Mouse (Mus musculus) midbrain, embryonic 12.5 days (tissue): ENCODE measurements around the gene Tmem88b. TPM values are rescaled to one million over a fixed set of nuclear protein-coding genes. Genes with fewer than 3 reads are reported as not detected.
"Not testable (repeated sequence)": the region's sequence is repeated elsewhere in the genome, so short reads cannot be mapped to it uniquely, and the experiment has no call there.

Source experiments
- ATAC-seq: fragments of 200-750 bp; cut with Nextera tagmentation; 2 replicates; pipeline ENCODE4 v1.8.0; 2017; ENCODE audit warnings: low read depth, moderate TSS enrichment, moderate library complexity; ENCODE audit not compliant: low FRiP score
- H3K27ac ChIP-seq: fragments of 300-500 bp; sonication (generic); replicated peaks from 2 replicates; pipeline ENCODE4 v1.5.1; 2016; ENCODE audit warnings: mild to moderate bottlenecking
- H3K27me3 ChIP-seq: fragments of 300-500 bp; sonication (generic); 2 replicates; pipeline ENCODE4 v1.6.1; 2016; ENCODE audit warnings: mild to moderate bottlenecking
- H3K36me3 ChIP-seq: fragments of 300-500 bp; sonication (generic); 2 replicates; pipeline ENCODE4 v1.6.1; 2016
- H3K4me1 ChIP-seq: fragments of 300-500 bp; sonication (generic); 2 replicates; pipeline ENCODE4 v1.6.1; 2016
- H3K4me2 ChIP-seq: fragments of 300-500 bp; sonication (generic); replicated peaks from 2 replicates; pipeline ENCODE4 v1.6.1; 2016; ENCODE audit warnings: mild to moderate bottlenecking, moderate library complexity
- H3K4me3 ChIP-seq: fragments of 300-500 bp; sonication (generic); 2 replicates; pipeline ENCODE4 v1.5.1; 2016; ENCODE audit warnings: mild to moderate bottlenecking
- H3K9ac ChIP-seq: fragments of 300-500 bp; sonication (generic); replicated peaks from 2 replicates; pipeline ENCODE4 v1.6.1; 2016; ENCODE audit warnings: mild to moderate bottlenecking, moderate library complexity
- H3K9me3 ChIP-seq: fragments of 300-500 bp; sonication (generic); 2 replicates; pipeline ENCODE4 v1.6.1; 2016; ENCODE audit warnings: mild to moderate bottlenecking
- WGBS: fragments of 180-500 bp; shearing (Covaris S2); methylation state at CpG from one replicate; pipeline ENCODE4 v1.1.7; 2016; 5-methylcytosine and 5-hydroxymethylcytosine counted together
- polyA plus RNA-seq: library from polyadenylated mRNA; unstranded; fragments of >200 nt; fragmentation: Nextera tagmentation; extraction: Ambion mirVana; gene quantifications from 2 replicates; pipeline ENCODE4 v1.2.1, GENCODE M21; 2016

Tmem88b gene
- polyA plus RNA-seq, 1 experiment from 2014 or later: 0.63 TPM

DNA sequence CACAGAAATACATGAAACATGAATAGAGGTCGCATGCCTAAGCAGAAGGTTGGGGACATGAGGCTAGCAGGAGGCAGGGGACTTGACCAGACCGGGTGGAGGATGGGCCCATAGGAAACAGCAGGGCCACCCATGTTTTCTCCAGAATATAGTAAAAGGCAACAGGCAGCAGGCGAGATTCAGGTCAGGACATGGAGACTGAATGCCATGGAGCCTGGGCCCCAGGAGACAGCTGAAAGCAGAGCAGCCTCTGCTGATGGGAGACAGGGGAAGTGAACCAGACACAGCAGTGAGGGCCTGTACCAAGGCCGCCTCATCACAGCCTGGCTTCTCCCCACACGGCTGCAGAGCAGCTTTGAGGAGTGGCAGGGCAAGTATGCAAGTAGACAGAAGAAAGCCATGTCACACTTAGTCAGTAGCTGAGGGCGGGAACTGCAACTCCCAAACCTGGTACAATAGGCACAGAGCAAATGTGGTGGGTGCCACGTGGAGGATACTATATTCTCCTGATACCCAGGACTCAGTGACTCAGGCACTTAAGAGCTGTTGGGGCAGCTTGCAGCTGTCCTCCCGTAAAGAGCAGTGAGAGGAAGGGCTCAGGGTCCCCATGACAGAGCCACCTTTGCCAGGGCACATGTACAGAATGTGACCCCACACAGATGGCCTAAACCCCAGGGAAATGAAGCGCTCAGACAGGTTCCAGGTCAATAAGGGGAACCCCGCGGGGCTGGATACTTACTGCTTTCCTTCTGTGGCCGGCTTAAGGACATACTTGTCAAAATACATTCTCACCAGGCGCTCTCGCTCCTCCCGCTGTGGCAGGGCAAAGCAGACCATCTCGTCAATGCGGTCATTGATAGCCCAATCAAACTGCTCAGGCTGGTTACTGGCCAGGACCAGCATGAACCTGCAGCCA, 38.8 kb downstream of the Tmem88b start:
- Histone ChIP-seq H3K9ac (no peak overlapping the region), H3K4me1 (no peaks in the 10 kb centered on the region), H3K27ac (no peak overlapping the region), H3K9me3 (no peaks in the 10 kb centered on the region), H3K4me3 (no peak overlapping the region), H3K4me2 (no peak overlapping the region), H3K27me3 (no peaks in the 10 kb centered on the region), H3K36me3 (peaks cover 97% of the 10 kb centered on the region)
- no peak for ATAC-seq
- 90% methylated on average over 17 of the region's 17 CpGs for WGBS

DNA sequence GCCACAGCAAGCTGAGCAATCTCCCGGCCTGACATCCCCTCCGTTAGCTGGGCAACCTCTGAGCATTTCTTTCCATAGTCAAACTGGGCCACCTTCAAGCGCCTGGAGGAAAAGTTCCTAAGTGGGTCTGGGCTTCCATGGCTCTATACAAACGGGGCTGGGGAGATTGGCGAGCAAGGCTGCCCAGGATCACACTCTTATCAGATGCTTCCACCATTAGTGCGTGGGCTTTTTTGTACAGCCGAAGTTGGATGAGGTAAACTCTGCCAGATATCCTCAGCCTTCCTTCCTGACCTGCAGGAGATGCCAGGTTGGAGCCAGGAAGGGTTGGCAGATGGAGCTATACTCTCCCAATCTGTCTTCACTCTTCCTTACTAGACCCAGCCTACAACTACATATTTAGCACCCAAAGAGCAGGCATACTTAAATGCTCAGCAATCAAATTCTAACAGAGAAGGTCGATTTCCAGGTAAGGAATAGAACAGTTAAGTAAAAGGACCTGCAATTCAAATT, 39.6 kb downstream of the Tmem88b start:
- WGBS: 93% methylated on average over 8 of the region's 8 CpGs
- H3K36me3 ChIP-seq: peaks cover 97% of the 10 kb centered on the region
- no peaks in the 10 kb centered on the region for H3K4me1 ChIP-seq
- no peak overlapping the region for H3K4me3 ChIP-seq
- no peaks in the 10 kb centered on the region for H3K9me3 ChIP-seq
- no peak overlapping the region for H3K27ac ChIP-seq
- H3K27me3 ChIP-seq: no peaks in the 10 kb centered on the region
- H3K4me2 ChIP-seq: no peak overlapping the region
- no peak overlapping the region for H3K9ac ChIP-seq
- no peak for ATAC-seq

DNA sequence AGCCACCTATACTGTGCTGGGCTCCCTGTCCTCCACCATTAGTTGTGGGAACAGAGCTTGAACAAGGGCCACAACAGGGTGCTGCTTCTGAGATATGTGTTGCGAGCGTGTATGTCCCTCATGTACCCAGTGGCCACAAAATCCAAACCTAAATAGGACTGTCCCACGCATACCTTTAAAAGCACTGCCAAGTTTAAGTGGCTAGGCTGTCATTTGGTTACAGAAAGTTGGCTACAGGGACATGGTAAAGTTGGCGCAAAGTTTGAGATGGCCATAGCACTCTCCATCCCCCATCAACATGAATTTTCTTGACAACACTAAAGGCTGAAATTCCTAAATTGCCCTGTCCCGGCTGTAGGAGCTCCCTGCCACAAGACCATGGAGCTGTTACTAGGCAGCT, 40.5 kb downstream of the Tmem88b start:
- Histone ChIP-seq H3K4me1 (no peaks in the 10 kb centered on the region), H3K4me3 (no peak overlapping the region), H3K27me3 (no peaks in the 10 kb centered on the region), H3K9me3 (no peaks in the 10 kb centered on the region), H3K4me2 (no peak overlapping the region), H3K9ac (no peak overlapping the region), H3K27ac (no peak overlapping the region), H3K36me3 (peaks cover 97% of the 10 kb centered on the region)
- 92% methylated on average over 5 of the region's 5 CpGs for WGBS
- ATAC-seq: no peak

DNA sequence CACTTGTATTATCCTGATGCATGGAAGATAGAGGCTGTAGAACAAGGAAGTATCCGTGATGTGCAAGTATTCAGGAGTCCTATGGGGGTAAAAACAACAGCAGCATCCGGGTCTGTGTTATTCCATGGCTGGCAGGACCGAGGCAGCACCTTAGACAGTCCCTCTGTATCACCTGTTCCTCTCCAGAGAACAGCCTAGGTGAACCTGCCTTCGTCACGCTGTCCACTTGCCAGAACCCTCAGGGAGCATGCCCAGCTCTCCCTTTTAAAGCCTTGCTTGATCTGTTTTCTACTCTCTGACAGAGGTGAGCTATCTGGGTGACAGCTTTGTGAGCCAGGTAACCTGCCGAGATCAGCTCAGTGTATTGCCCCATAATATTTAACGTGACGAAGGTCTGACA, 41.2 kb downstream of the Tmem88b start:
- H3K4me3 ChIP-seq: no peak overlapping the region
- no peak for ATAC-seq
- H3K36me3 ChIP-seq: peaks cover 97% of the 10 kb centered on the region
- H3K4me1 ChIP-seq: no peaks in the 10 kb centered on the region
- H3K27ac ChIP-seq: no peak overlapping the region
- H3K9me3 ChIP-seq: no peaks in the 10 kb centered on the region
- H3K9ac ChIP-seq: no peak overlapping the region
- no peak overlapping the region for H3K4me2 ChIP-seq
- no peaks in the 10 kb centered on the region for H3K27me3 ChIP-seq
- 95% methylated on average over 8 of the region's 8 CpGs for WGBS

DNA sequence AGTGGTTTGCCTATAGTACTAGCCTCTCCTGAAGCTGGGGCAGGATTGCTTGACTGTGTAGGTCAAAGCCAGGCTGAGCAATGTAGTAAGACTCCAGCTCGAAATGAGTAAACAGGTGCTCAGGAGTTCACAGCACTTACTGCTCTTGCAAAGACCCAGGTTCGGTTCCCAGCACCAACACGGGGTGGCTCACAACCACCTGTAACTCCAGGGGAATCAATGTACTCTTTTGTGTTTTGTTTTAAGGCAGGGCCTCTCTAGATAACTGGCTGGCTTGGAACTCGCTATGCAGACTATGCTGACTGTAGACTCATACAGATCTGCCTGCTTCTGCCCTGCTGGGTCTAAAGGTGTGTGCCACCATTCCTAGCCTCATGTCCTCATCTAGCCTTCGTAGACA, 43.0 kb downstream of the Tmem88b start:
- peaks cover 86% of the 10 kb centered on the region for H3K36me3 ChIP-seq
- H3K9me3 ChIP-seq: no peaks in the 10 kb centered on the region
- H3K27me3 ChIP-seq: no peaks in the 10 kb centered on the region
- no peak overlapping the region for H3K27ac ChIP-seq
- no peak overlapping the region for H3K9ac ChIP-seq
- H3K4me3 ChIP-seq: no peak overlapping the region
- WGBS: 96% methylated on average over 5 of the region's 5 CpGs
- ATAC-seq: no peak
- H3K4me1 ChIP-seq: no peaks in the 10 kb centered on the region
- H3K4me2 ChIP-seq: no peak overlapping the region

DNA sequence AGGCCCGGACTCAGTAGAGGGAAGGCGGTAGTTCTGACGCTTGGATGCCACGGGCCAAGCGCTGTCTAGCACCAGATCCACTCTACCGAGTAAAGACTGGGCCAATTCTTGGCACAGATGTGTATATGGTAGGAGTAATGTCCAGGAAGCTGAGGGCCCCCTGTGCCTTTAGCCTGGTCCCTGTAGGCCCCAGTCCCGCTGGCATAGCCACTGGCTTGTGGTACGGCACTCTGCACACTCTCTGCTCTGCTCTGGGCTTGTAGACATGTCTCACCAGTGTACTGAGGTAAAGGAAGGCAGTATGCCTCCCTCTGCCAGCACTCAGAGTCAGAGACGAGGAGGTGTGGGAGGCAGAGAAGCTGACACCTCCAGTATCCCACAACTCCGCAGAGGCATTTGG, 45.0 kb downstream of the Tmem88b start:
- WGBS: 92% methylated on average over 10 of the region's 10 CpGs
- H3K36me3 ChIP-seq: peaks cover 80% of the 10 kb centered on the region

DNA sequence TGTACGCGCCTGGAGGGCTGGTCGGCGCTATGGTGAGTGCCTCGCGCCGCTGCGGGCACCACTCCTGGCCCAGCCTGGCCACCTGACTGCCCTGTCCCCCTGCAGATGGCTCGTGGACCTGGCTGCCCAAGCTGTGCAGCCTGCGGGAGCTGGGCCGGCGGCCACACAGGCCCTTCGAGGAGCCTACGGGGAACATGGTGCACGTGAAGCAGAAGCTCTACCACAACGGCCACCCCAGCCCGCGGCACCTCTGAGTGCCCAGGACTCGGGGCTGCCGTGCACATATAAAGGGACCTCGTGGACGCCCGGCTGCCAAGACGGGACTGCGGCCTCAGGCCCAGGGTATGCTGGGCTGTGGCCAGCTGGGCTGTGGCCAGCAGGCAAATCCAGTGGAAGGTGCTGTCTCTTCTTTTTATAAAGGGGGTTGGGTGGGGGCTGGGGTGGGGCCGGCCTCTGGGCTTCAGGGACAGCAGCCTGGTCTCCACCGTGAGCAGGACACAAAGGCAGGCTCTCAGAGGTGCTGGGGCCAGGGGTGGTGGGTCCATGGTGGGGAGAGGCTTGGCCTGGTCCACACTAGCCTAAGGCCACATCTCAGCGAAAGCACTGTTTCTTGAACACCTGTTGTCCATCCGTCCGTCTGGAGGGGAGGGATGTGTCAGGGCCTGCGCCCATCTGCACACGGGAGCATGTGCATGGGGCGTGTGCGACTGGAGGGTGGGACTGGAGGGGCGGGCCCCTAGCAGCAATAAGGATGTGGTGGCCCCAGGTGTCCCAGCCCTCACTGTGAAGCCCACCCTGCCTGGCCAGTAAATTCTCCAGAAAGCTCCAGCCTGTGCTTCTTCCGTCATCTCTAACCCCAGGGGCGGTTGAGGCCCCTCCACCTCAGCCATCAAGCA, 45.7 kb downstream of the Tmem88b start:
- peak; percentile 13; the same call in 1 of the 2 replicates for ATAC-seq
- no peak overlapping the region for H3K4me3 ChIP-seq

More for the DNA sequence above, 45.0 kb downstream of the Tmem88b start:
- H3K27ac ChIP-seq, H3K9ac ChIP-seq, H3K27me3 ChIP-seq, H3K4me3 ChIP-seq, ATAC-seq, H3K4me2 ChIP-seq, H3K9me3 ChIP-seq, H3K4me1 ChIP-seq: not testable (repeated sequence)

DNA sequence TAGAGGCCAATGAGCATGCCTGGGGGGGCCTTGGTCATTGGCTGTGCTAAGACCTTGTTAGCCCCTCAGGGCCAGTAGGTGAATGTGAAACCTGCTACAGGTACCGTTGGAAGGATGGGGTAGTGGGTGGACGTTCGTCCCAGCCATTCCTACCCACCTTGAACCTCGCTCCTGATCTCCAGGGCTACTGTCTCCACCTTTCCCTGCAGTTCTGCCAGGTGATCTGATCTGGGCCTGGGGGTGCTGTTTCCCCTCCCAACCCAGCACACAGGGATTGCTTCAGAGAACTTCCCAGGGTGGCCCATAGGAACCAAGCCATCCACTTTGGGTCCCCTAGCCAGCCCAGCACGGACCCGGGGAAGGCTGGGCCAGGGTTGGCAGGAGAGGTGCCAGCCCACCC, 46.5 kb downstream of the Tmem88b start:
- peaks cover 17% of the 10 kb centered on the region for H3K4me1 ChIP-seq
- no peak for ATAC-seq
- no peak overlapping the region for H3K4me2 ChIP-seq
- H3K27ac ChIP-seq: no peak overlapping the region
- no peak overlapping the region for H3K4me3 ChIP-seq
- H3K27me3 ChIP-seq: no peaks in the 10 kb centered on the region
- peak overlapping the region; percentile 31; the same call in 1 of the 2 replicates for H3K9ac ChIP-seq
- WGBS: 87% methylated on average over 6 of the region's 6 CpGs
- peaks cover 66% of the 10 kb centered on the region for H3K36me3 ChIP-seq
- no peaks in the 10 kb centered on the region for H3K9me3 ChIP-seq

More for the DNA sequence above, 45.7 kb downstream of the Tmem88b start:
- Histone ChIP-seq H3K9ac (no peak overlapping the region), H3K27me3 (no peaks in the 10 kb centered on the region), H3K27ac (no peak overlapping the region), H3K36me3 (peaks cover 73% of the 10 kb centered on the region), H3K4me1 (peaks cover 14% of the 10 kb centered on the region), H3K9me3 (no peaks in the 10 kb centered on the region), H3K4me2 (no peak overlapping the region)
- 87% methylated on average over 37 of the region's 37 CpGs for WGBS

DNA sequence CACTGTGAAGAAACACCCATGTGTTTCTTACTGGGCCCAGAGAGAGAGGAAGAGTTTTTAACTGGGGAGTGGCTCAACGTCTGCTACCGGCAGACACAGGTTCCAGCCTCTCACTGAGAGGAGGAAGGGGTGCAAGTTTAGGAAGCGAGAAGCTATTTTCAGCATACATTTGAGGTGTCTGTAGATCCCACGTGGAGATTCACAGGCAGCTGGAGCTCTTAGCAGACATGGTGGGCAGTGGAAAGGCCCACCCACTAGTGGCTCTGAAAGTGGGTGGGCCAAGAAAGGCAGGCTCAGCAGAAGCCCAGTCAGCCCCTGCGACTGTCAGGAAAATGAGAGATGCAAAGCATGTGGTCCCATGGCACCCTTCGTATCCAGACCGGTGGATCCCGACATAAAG, 47.4 kb downstream of the Tmem88b start:
- Histone ChIP-seq H3K27ac (no peak overlapping the region), H3K36me3 (peaks cover 57% of the 10 kb centered on the region), H3K4me1 (peaks cover 24% of the 10 kb centered on the region), H3K27me3 (no peaks in the 10 kb centered on the region), H3K9ac (no peak overlapping the region), H3K4me3 (no peak overlapping the region), H3K4me2 (no peak overlapping the region), H3K9me3 (no peaks in the 10 kb centered on the region)
- ATAC-seq: no peak
- 75% methylated on average over 8 of the region's 8 CpGs for WGBS

DNA sequence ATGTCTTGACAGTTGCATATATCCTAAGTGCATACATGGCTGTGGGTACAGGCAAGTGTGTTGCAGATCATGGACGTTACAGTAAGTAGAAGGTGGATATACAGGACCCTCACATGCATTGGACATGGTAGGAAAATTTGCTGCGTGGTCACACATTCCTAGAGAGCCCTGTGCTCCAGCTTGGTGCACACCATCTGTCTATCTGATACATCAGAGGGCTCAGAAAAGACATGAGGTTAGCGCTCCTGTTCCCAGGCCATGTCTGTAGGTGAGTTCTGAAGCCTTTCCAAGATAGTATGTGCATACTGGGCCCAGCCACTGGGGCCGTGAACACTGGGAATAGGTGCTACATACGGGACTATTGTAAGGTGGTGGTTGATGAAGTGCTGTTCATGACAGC, 49.3 kb downstream of the Tmem88b start:
- Histone ChIP-seq H3K36me3 (peaks cover 50% of the 10 kb centered on the region), H3K27ac (no peak overlapping the region), H3K4me1 (peaks cover 24% of the 10 kb centered on the region), H3K27me3 (no peaks in the 10 kb centered on the region), H3K4me3 (peak overlapping the region; percentile 89), H3K9me3 (no peaks in the 10 kb centered on the region), H3K4me2 (peak overlapping the region; percentile 95), H3K9ac (no peak overlapping the region)
- ATAC-seq: no peak
- WGBS: 95% methylated on average over 5 of the region's 5 CpGs

DNA sequence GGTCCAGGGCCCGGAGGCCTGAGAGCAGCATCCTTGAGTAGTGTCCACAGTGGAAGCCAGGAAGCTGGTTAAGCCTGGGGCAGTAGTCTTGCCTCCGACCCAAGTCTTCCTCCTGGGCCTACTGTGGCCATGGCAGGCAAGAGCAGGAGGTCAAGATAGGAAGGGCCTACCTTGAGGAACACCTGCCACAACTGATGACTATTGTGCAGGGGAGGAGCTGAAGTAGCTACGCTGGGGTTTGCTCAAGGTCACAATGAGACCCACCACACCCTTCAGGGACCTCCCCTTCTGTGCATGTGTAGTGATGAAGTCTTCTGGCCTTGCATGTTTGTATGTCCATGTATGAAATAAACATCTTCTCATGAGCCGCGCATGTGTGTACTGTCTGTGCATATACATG, 49.9 kb downstream of the Tmem88b start:
- ATAC-seq: no peak
- Histone ChIP-seq H3K4me2 (peak overlapping the region; percentile 95), H3K27me3 (no peaks in the 10 kb centered on the region), H3K9ac (peak overlapping the region; percentile 91), H3K4me1 (peaks cover 24% of the 10 kb centered on the region), H3K27ac (peak overlapping the region; percentile 94), H3K4me3 (peak overlapping the region; percentile 89), H3K36me3 (peaks cover 46% of the 10 kb centered on the region), H3K9me3 (no peaks in the 10 kb centered on the region)
- 69% methylated on average over 5 of the region's 5 CpGs for WGBS
